Mouse (Mus musculus) hindbrain, embryonic 13.5 days (tissue): ENCODE data around the gene Vmn1r172. TPM values are rescaled to one million over a fixed set of nuclear protein-coding genes. Genes with fewer than 3 reads are reported as not detected.
"Not testable (repeated sequence)": the region's sequence is repeated elsewhere in the genome, so short reads cannot be mapped to it uniquely, and the experiment has no call there.

ENCODE experiments used
- ATAC-seq: fragments of 200-750 bp; cut with Nextera tagmentation; 2 replicates; pipeline ENCODE4 v1.8.0; 2017; ENCODE audit warnings: moderate TSS enrichment; ENCODE audit not compliant: low FRiP score
- H3K27ac ChIP-seq: fragments of 300-500 bp; sonication (generic); 2 replicates; pipeline ENCODE4 v1.5.1; 2015; ENCODE audit warnings: inconsistent platforms, mild to moderate bottlenecking, moderate library complexity
- H3K27me3 ChIP-seq: fragments of 300-500 bp; sonication (generic); 2 replicates; pipeline ENCODE4 v1.6.1; 2015; ENCODE audit warnings: mild to moderate bottlenecking, inconsistent platforms
- H3K36me3 ChIP-seq: fragments of 300-500 bp; sonication (generic); 2 replicates; pipeline ENCODE4 v1.6.1; 2015; ENCODE audit warnings: mild to moderate bottlenecking, inconsistent platforms
- H3K4me1 ChIP-seq: fragments of 300-500 bp; sonication (generic); replicated peaks from 2 replicates; pipeline ENCODE4 v1.6.1; 2015; ENCODE audit warnings: inconsistent platforms
- H3K4me2 ChIP-seq: fragments of 300-500 bp; sonication (generic); 2 replicates; pipeline ENCODE4 v1.6.1; 2015; ENCODE audit warnings: inconsistent platforms, mild to moderate bottlenecking, moderate library complexity
- H3K4me3 ChIP-seq: fragments of 300-500 bp; sonication (generic); 2 replicates; pipeline ENCODE4 v1.5.1; 2015; ENCODE audit warnings: mild to moderate bottlenecking, inconsistent platforms
- H3K9ac ChIP-seq: fragments of 300-500 bp; sonication (generic); 2 replicates; pipeline ENCODE4 v1.6.1; 2015; ENCODE audit warnings: mild to moderate bottlenecking, inconsistent platforms
- H3K9me3 ChIP-seq: fragments of 300-500 bp; sonication (generic); 2 replicates; pipeline ENCODE4 v1.6.1; 2016; ENCODE audit warnings: inconsistent platforms
- WGBS: fragments of 180-500 bp; shearing (Covaris S2); methylation state at CpG from one replicate; pipeline ENCODE4 v1.1.7; 2015; 5-methylcytosine and 5-hydroxymethylcytosine counted together
- polyA plus RNA-seq: library from polyadenylated mRNA; unstranded; fragments of >200 nt; fragmentation: Nextera tagmentation; extraction: Ambion mirVana; gene quantifications from 2 replicates; pipeline ENCODE4 v1.2.1, GENCODE M21; 2015

Gene Vmn1r172
- polyA plus RNA-seq = not detected in 2 replicates

- ATAC-seq = no peak
- H3K4me3 ChIP-seq = no peak within 1 kb of the TSS
- 64% methylated on average over 2 of the region's 2 CpGs for WGBS
- peaks cover 12% of the 10 kb centered on the region; the same call in 1 of the 2 replicates for H3K9me3 ChIP-seq
- no peak within 1 kb of the TSS for H3K4me2 ChIP-seq
- no peak within 1 kb of the TSS for H3K9ac ChIP-seq
- H3K4me1 ChIP-seq = no peaks in the 10 kb centered on the region
- no peak within 1 kb of the TSS for H3K27ac ChIP-seq
- H3K27me3 ChIP-seq = no peaks in the 10 kb centered on the region
- H3K36me3 ChIP-seq = no peaks in the 10 kb centered on the region
Observed at GRCm38 (mm10) chr7:23658016-23658415, at the start of gene Vmn1r172. Gene Vmn1r172 (plus strand): TSS chr7:23658316.

GRCm38 (mm10) chr7:23630422-23630821 is 27.7 kb upstream of the Vmn1r172 start, which contains the start of gene Vmn1r171:
Gene Vmn1r171 (plus strand): TSS chr7:23630722.
- H3K36me3 ChIP-seq = no peaks in the 10 kb centered on the region
- H3K4me3 ChIP-seq = no peak within 1 kb of the TSS
- H3K4me1 ChIP-seq = no peaks in the 10 kb centered on the region
- no peak within 1 kb of the TSS for H3K4me2 ChIP-seq
- ATAC-seq = no peak
- H3K27ac ChIP-seq = no peak within 1 kb of the TSS
- H3K9ac ChIP-seq = no peak within 1 kb of the TSS
- no peaks in the 10 kb centered on the region for H3K27me3 ChIP-seq
- H3K9me3 ChIP-seq = peaks cover 22% of the 10 kb centered on the region

GRCm38 (mm10) chr7:23700403-23700802 is 42.3 kb downstream of the Vmn1r172 start, which contains the start of gene Vmn1r173:
Gene Vmn1r173 (plus strand): TSS chr7:23700703.
- not testable (repeated sequence) for H3K4me1 ChIP-seq, H3K9ac ChIP-seq, ATAC-seq, H3K36me3 ChIP-seq, H3K27me3 ChIP-seq, H3K4me3 ChIP-seq, H3K27ac ChIP-seq, H3K4me2 ChIP-seq, H3K9me3 ChIP-seq
- 56% methylated on average over 1 of the region's 1 CpGs for WGBS

Other genes starting within 250 kb of the Vmn1r172 start
- not detected in 2 replicates for gene Vmn1r167, start 151.1 kb upstream of the Vmn1r172 start, polyA plus RNA-seq
- not detected in 2 replicates for gene Vmn1r168, start 118.6 kb upstream of the Vmn1r172 start, polyA plus RNA-seq
- gene Vmn1r169, start 82.8 kb upstream of the Vmn1r172 start, polyA plus RNA-seq = not detected in 2 replicates
- gene Vmn1r170, start 52.1 kb upstream of the Vmn1r172 start, polyA plus RNA-seq = not detected in 2 replicates
- not detected in 2 replicates for gene Vmn1r171, start 27.6 kb upstream of the Vmn1r172 start, polyA plus RNA-seq
- not detected in 2 replicates for gene Vmn1r173, start 42.4 kb downstream of the Vmn1r172 start, polyA plus RNA-seq
- gene Vmn1r174, start 94.0 kb downstream of the Vmn1r172 start, polyA plus RNA-seq = not detected in 2 replicates
- not detected in 2 replicates for gene Vmn1r175, start 152.3 kb downstream of the Vmn1r172 start, polyA plus RNA-seq
- not detected in 2 replicates for gene Vmn1r176, start 179.1 kb downstream of the Vmn1r172 start, polyA plus RNA-seq
- not detected in 2 replicates for gene Vmn1r177, start 208.1 kb downstream of the Vmn1r172 start, polyA plus RNA-seq
- not detected in 2 replicates for gene Vmn1r178, start 233.7 kb downstream of the Vmn1r172 start, polyA plus RNA-seq